Comparison of ENCODE assay signal across 22 mouse cellular contexts in genomic region chr16:18056215-18056614, GRCm38 (mm10). TPM values are rescaled to one million over a fixed set of nuclear protein-coding genes. Genes with fewer than 3 reads are reported as not detected.
DNase-seq lines count a peak whose midpoint lies in the region; ATAC-seq and TF ChIP-seq lines count a peak whose summit lies in the region.
"Had no signal": no experiment of that assay in that cellular context is flagged by ENCODE, and none has a peak within 500 bp of the region (broad histone marks: within the 10 kb centered on the region; RNA-seq: fewer than 3 reads in every experiment).

No protein-coding gene starts in this region.

- H3K4me3 ChIP-seq in heart, embryonic 10.5 days: no peak overlapping the region
- H3K4me3 ChIP-seq in liver, postnatal 0 days (ENCODE audit: low read depth, low read length): no peak overlapping the region
- no peak overlapping the region for H3K4me3 ChIP-seq in liver, embryonic 12.5 days
- H3K4me3 ChIP-seq in testis, adult 2 months (ENCODE audit: control insufficient read depth, low read depth, low read length): peak overlapping the region; percentile 8; the same call in 1 of the 2 replicates
- H3K4me3 ChIP-seq in MEL (ENCODE audit: control insufficient read depth in 1 of 2, insufficient read depth in 1 of 2, low read depth in 2 of 2, low read length in 2 of 2): no peak overlapping the region

- intact Hi-C loops in heart, postnatal 25 days (cut with DNase I): no loop called here

- no peaks in the 10 kb centered on the region for H3K36me3 ChIP-seq in heart, embryonic 10.5 days
- no peaks in the 10 kb centered on the region for H3K36me3 ChIP-seq in liver, postnatal 0 days (replicated peaks; ENCODE audit: insufficient read depth, low read length)
- no peaks in the 10 kb centered on the region for H3K36me3 ChIP-seq in liver, embryonic 12.5 days
- no peaks in the 10 kb centered on the region for H3K36me3 ChIP-seq in testis, adult 2 months (ENCODE audit: control insufficient read depth, insufficient read depth, low read length)
- peaks cover 0 to 21% of the 10 kb centered on the region in 2 experiments; a peak in 2 of 4 replicates for H3K36me3 ChIP-seq in MEL (ENCODE audit: control insufficient read depth in 1 of 2, insufficient read depth in 2 of 2, low read length in 2 of 2)
- H3K36me3 ChIP-seq: G1E had no signal

- H3K79me2 ChIP-seq in MEL (ENCODE audit: control insufficient read depth, insufficient read depth, low read length, poor library complexity): no peaks in the 10 kb centered on the region

- peaks cover 11% of the 10 kb centered on the region for H3K4me1 ChIP-seq in heart, embryonic 10.5 days
- peaks cover 4% of the 10 kb centered on the region; the same call in 1 of the 2 replicates for H3K4me1 ChIP-seq in liver, postnatal 0 days (ENCODE audit: insufficient read depth)
- no peaks in the 10 kb centered on the region for H3K4me1 ChIP-seq in liver, embryonic 12.5 days
- peaks cover 7% of the 10 kb centered on the region for H3K4me1 ChIP-seq in testis, adult 2 months (ENCODE audit: control insufficient read depth, insufficient read depth, low read length)
- H3K4me1 ChIP-seq in MEL (ENCODE audit: control insufficient read depth in 1 of 2, insufficient read depth in 2 of 2, low read length in 2 of 2): peaks cover 15 to 39% of the 10 kb centered on the region in 2 experiments

- WGBS in heart, embryonic 10.5 days: 36% methylated on average over 2 of the region's 2 CpGs
- 52% methylated on average over 2 of the region's 2 CpGs for WGBS in liver, postnatal 0 days (ENCODE audit: insufficient replicate concordance)
- WGBS in liver, embryonic 12.5 days (ENCODE audit: insufficient replicate concordance): 34% methylated on average over 2 of the region's 2 CpGs

- TF ChIP-seq POLR2A in testis, adult 2 months (IDR thresholded peaks at IDR 0.05; ENCODE audit: control insufficient read depth, low read depth, low read length): no peak
- TF ChIP-seq POLR2A in MEL (IDR thresholded peaks at IDR 0.05; ENCODE audit: control insufficient read depth in 1 of 2, insufficient read depth in 1 of 2, low read depth in 1 of 2, low read length in 2 of 2, poor library complexity in 1 of 2): no peak

- H3K9ac ChIP-seq in liver, postnatal 0 days (replicated peaks): no peak overlapping the region
- no peak overlapping the region for H3K9ac ChIP-seq in liver, embryonic 12.5 days
- no peak overlapping the region for H3K9ac ChIP-seq in MEL (ENCODE audit: control insufficient read depth, low read depth, low read length, poor library complexity, severe bottlenecking)

- H3K4me2 ChIP-seq in liver, postnatal 0 days (ENCODE audit: low read depth, low read length): no peak overlapping the region
- no peak overlapping the region for H3K4me2 ChIP-seq in liver, embryonic 12.5 days

- no peak overlapping the region for H3K27ac ChIP-seq in heart, embryonic 10.5 days
- no peak overlapping the region for H3K27ac ChIP-seq in liver, postnatal 0 days (ENCODE audit: low read depth)
- no peak overlapping the region for H3K27ac ChIP-seq in liver, embryonic 12.5 days
- no peak overlapping the region for H3K27ac ChIP-seq in testis, adult 2 months (ENCODE audit: control insufficient read depth, insufficient read depth, low read depth, low read length)
- no peak overlapping the region for H3K27ac ChIP-seq in MEL (ENCODE audit: control insufficient read depth, low read depth, low read length)

- TF ChIP-seq RAD21 in MEL (IDR thresholded peaks at IDR 0.05; ENCODE audit: low read depth, low read length): no peak

- no peaks in the 10 kb centered on the region for H3K9me3 ChIP-seq in heart, embryonic 10.5 days
- no peaks in the 10 kb centered on the region for H3K9me3 ChIP-seq in liver, postnatal 0 days (ENCODE audit: low read length)
- no peaks in the 10 kb centered on the region for H3K9me3 ChIP-seq in liver, embryonic 12.5 days (replicated peaks)
- no peaks in the 10 kb centered on the region for H3K9me3 ChIP-seq in MEL (replicated peaks; ENCODE audit: insufficient read depth, low read length)
- H3K9me3 ChIP-seq: G1E had no signal

- ATAC-seq in liver, postnatal 0 days: peak; percentile 54; the same call in 1 of the 2 replicates
- ATAC-seq in liver, embryonic 12.5 days: no peak
- ATAC-seq: activated CD4-positive, CD25-positive, alpha-beta regulatory T cell, adult 4 months; CD4-positive, CD25-positive, alpha-beta regulatory T cell, adult 4 months; Patski had no signal

- TF ChIP-seq CTCF in liver, postnatal 0 days (IDR thresholded peaks at IDR 0.05; ENCODE audit: low read depth): no peak
- no peak for TF ChIP-seq CTCF in testis, adult 2 months (IDR thresholded peaks at IDR 0.05; ENCODE audit: control insufficient read depth, insufficient read depth, insufficient replicate concordance, low read depth, low read length)
- TF ChIP-seq CTCF in MEL (IDR thresholded peaks at IDR 0.05 in 2 of 3, conservative IDR thresholded peaks at IDR 0.05 in 1 of 3; ENCODE audit: control insufficient read depth in 1 of 3, insufficient read depth in 1 of 3, low read depth in 2 of 3, low read length in 3 of 3, poor library complexity in 1 of 3, severe bottlenecking in 1 of 3): no peak

- DNase-seq in heart, embryonic 10.5 days (ENCODE audit: low spot score): peak; percentile 52
- no peak for DNase-seq in heart, postnatal 25 days (ENCODE audit: low spot score)
- DNase-seq in liver, postnatal 0 days: no peak
- no peak for DNase-seq in testis, postnatal 10 days (ENCODE audit: low spot score)
- no peak for DNase-seq in MEL (ENCODE audit: low read depth, low spot score)
- no peak for DNase-seq in lung, postnatal 36 days
- DNase-seq: adrenal gland, adult 2 months; adrenal gland, adult 8-10 months; adrenal gland, postnatal 10 days; adrenal gland, postnatal 14 days; adrenal gland, postnatal 25 days; adrenal gland, postnatal 36 days; B cell, adult 2 months; cerebellum, adult 11 months; cerebellum, adult 11-12 months; cerebellum, adult 18-20 months had no signal

- TF ChIP-seq EP300 in liver, postnatal 0 days (IDR thresholded peaks at IDR 0.05; ENCODE audit: low read depth): no peak
- peak; percentile 35 to 66; a peak in 2 of 4 replicates for TF ChIP-seq EP300 in MEL (IDR thresholded peaks at IDR 0.05; ENCODE audit: low read depth in 1 of 2, low read length in 2 of 2)

- peaks cover 14% of the 10 kb centered on the region; the same call in 1 of the 2 replicates for H3K27me3 ChIP-seq in heart, embryonic 10.5 days (ENCODE audit: insufficient read depth, poor library complexity, severe bottlenecking)
- no peaks in the 10 kb centered on the region for H3K27me3 ChIP-seq in liver, postnatal 0 days (ENCODE audit: insufficient read depth, low read length)
- H3K27me3 ChIP-seq in liver, embryonic 12.5 days (replicated peaks): peaks cover 13% of the 10 kb centered on the region; the same call in 1 of the 2 replicates
- H3K27me3 ChIP-seq in testis, adult 2 months (ENCODE audit: control insufficient read depth, insufficient read depth, low read length): no peaks in the 10 kb centered on the region
- H3K27me3 ChIP-seq in MEL (ENCODE audit: control insufficient read depth in 1 of 2, insufficient read depth in 2 of 2, low read length in 2 of 2): no peaks in the 10 kb centered on the region
- H3K27me3 ChIP-seq: Patski had no signal

TF ChIP-seq in MEL, 35 proteins besides CTCF, POLR2A, EP300 and RAD21:
- TF ChIP-seq ZNF384 (IDR thresholded peaks at IDR 0.05; ENCODE audit: low read depth, low read length) (no peak), GATA1 (IDR thresholded peaks at IDR 0.05; ENCODE audit: low read depth, low read length) (0 out of 2 replicates have a peak, but pooled peaks have one; percentile 9), BHLHE40 (IDR thresholded peaks at IDR 0.05; ENCODE audit: borderline replicate concordance, low read depth, low read length) (no peak)

RNA-seq across cellular contexts. Expression of gene Dgcr6, which starts 3.6 kb away (rescaled TPM):
- polyA plus RNA-seq in heart, embryonic 10.5 days (2016; fragmentation: Nextera tagmentation; extraction: Ambion mirVana): 73.8 and 97.3 TPM in 2 replicates
- 10 to 100 TPM; 39.6 to 44.8 TPM for total RNA-seq in heart, postnatal 25 days (2021)
- polyA plus RNA-seq in liver, postnatal 0 days (2015; fragmentation: Nextera tagmentation; extraction: Ambion mirVana): 23.2 and 24.4 TPM in 2 replicates
- 40.4 and 40.5 TPM in 2 replicates for polyA plus RNA-seq in liver, embryonic 12.5 days (2016; fragmentation: Nextera tagmentation; extraction: Ambion mirVana)
- 315 and 372 TPM in 2 replicates for polyA plus RNA-seq in testis, adult 2 months (2012; rRNA removed)
- 64.1 and 66.8 TPM in 2 replicates for total RNA-seq in MEL (2012; rRNA removed)
- polyA plus RNA-seq in MEL (2012; ENCODE audit: insufficient read depth in 1 of 2, insufficient read length in 2 of 2, low read depth in 1 of 2, low replicate concordance in 2 of 2, missing spikeins in 1 of 2): 100 to 1,000 TPM in 1 of 2 experiments, not detected in 1; 133 TPM

RNA-seq across cellular contexts. Expression of gene Prodh, which starts 33.8 kb away (rescaled TPM):
- 14.2 and 16.0 TPM in 2 replicates for polyA plus RNA-seq in heart, embryonic 10.5 days (2016; fragmentation: Nextera tagmentation; extraction: Ambion mirVana)
- 10 to 100 TPM; 21.9 to 25.9 TPM for total RNA-seq in heart, postnatal 25 days (2021)
- polyA plus RNA-seq in liver, postnatal 0 days (2015; fragmentation: Nextera tagmentation; extraction: Ambion mirVana): 2.9 and 3.0 TPM in 2 replicates
- polyA plus RNA-seq in liver, embryonic 12.5 days (2016; fragmentation: Nextera tagmentation; extraction: Ambion mirVana): 8.6 and 10.1 TPM in 2 replicates
- polyA plus RNA-seq in testis, adult 2 months (2012; rRNA removed): 4.4 and 5.1 TPM in 2 replicates
- 40.2 and 43.3 TPM in 2 replicates for total RNA-seq in MEL (2012; rRNA removed)
- polyA plus RNA-seq in MEL (2012; ENCODE audit: insufficient read depth in 1 of 2, insufficient read length in 2 of 2, low read depth in 1 of 2, low replicate concordance in 2 of 2, missing spikeins in 1 of 2): 10 to 100 TPM in 1 of 2 experiments, not detected in 1; 53.6 TPM
